Mouse (Mus musculus): ENCODE results near the gene Prom2. TPM values are rescaled to one million over a fixed set of nuclear protein-coding genes. Genes with fewer than 3 reads are reported as not detected.

Gene Prom2
- polyA plus RNA-seq, 1 experiment from 2014 or later, result 0.56 TPM

- Histone ChIP-seq H3K9me3 (ENCODE audit: control insufficient read depth, low read length) (no peaks in the 10 kb centered on the region), H3K36me3 (ENCODE audit: control insufficient read depth, insufficient read depth, low read length) (no peaks in the 10 kb centered on the region), H3K4me3 (ENCODE audit: low read length) (no peak overlapping the region), H3K4me2 (ENCODE audit: low read depth, low read length) (no peak overlapping the region), H3K27me3 (replicated peaks; ENCODE audit: control insufficient read depth, insufficient read depth, low read length) (peaks cover 45% of the 10 kb centered on the region), H3K4me1 (ENCODE audit: control insufficient read depth, insufficient read depth, low read length) (peaks cover 15% of the 10 kb centered on the region), H3K27ac (ENCODE audit: low read length) (no peak overlapping the region), H3K9ac (ENCODE audit: low read depth, low read length) (no peak overlapping the region)
- no peak for ATAC-seq
- WGBS, result 63% methylated on average over 4 of the region's 4 CpGs
Measured at GRCm38 (mm10) chr2:127479210-127479609, 62.1 kb downstream of the Prom2 start.

Other genes starting within 250 kb of the Prom2 start
- 2.1 and 3.5 TPM in 2 replicates for gene Dusp2, start 205.3 kb downstream of the Prom2 start, polyA plus RNA-seq (2015; fragmentation: Nextera tagmentation; extraction: Ambion mirVana)
- gene Astl, start 202.8 kb downstream of the Prom2 start, polyA plus RNA-seq (2015; fragmentation: Nextera tagmentation; extraction: Ambion mirVana), result not detected in 2 replicates
- gene Adra2b, start 178.3 kb downstream of the Prom2 start, polyA plus RNA-seq (2015; fragmentation: Nextera tagmentation; extraction: Ambion mirVana), result 1.3 and 2.0 TPM in 2 replicates
- 0.09 and 0.12 TPM in 2 replicates for gene Gpat2, start 116.3 kb downstream of the Prom2 start, polyA plus RNA-seq (2015; fragmentation: Nextera tagmentation; extraction: Ambion mirVana)
- 24.8 and 27.8 TPM in 2 replicates for gene Fahd2a, start 96.9 kb downstream of the Prom2 start, polyA plus RNA-seq (2015; fragmentation: Nextera tagmentation; extraction: Ambion mirVana)
- 3.4 and 4.0 TPM in 2 replicates for gene Kcnip3, start 19.4 kb downstream of the Prom2 start, polyA plus RNA-seq (2015; fragmentation: Nextera tagmentation; extraction: Ambion mirVana)
- gene Zfp661, start 45.6 kb upstream of the Prom2 start, polyA plus RNA-seq (2015; fragmentation: Nextera tagmentation; extraction: Ambion mirVana), result 2.7 and 3.0 TPM in 2 replicates
- gene Mrps5, start 45.8 kb upstream of the Prom2 start, polyA plus RNA-seq (2015; fragmentation: Nextera tagmentation; extraction: Ambion mirVana), result 142 and 162 TPM in 2 replicates
- 0.65 and 1.3 TPM in 2 replicates for gene Mal, start 115.2 kb upstream of the Prom2 start, polyA plus RNA-seq (2015; fragmentation: Nextera tagmentation; extraction: Ambion mirVana)
- gene Mall, start 188.5 kb upstream of the Prom2 start, polyA plus RNA-seq (2015; fragmentation: Nextera tagmentation; extraction: Ambion mirVana), result 41.8 and 55.2 TPM in 2 replicates
- gene Nphp1, start 247.4 kb upstream of the Prom2 start, polyA plus RNA-seq (2015; fragmentation: Nextera tagmentation; extraction: Ambion mirVana), result 16.3 and 17.6 TPM in 2 replicates

Data from intestine, embryonic 16.5 days (tissue).